Mouse (Mus musculus) cerebellum, adult 2 months (tissue): ENCODE measurements around the gene Slc25a51.

Experiments
- CTCF ChIP-seq: fragments of 200-500 bp; IDR thresholded peaks from 2 replicates; pipeline ENCODE4 v1.5.1; 2011; ENCODE audit warnings: low read depth, mild to moderate bottlenecking, control low read depth, low read length, moderate library complexity, borderline replicate concordance; ENCODE audit not compliant: insufficient read depth
- POLR2A ChIP-seq: fragments of 200-500 bp; IDR thresholded peaks from 2 replicates; pipeline ENCODE4 v1.6.1; 2011; ENCODE audit warnings: low read length, control low read depth, borderline replicate concordance; ENCODE audit not compliant: insufficient read depth

DNA sequence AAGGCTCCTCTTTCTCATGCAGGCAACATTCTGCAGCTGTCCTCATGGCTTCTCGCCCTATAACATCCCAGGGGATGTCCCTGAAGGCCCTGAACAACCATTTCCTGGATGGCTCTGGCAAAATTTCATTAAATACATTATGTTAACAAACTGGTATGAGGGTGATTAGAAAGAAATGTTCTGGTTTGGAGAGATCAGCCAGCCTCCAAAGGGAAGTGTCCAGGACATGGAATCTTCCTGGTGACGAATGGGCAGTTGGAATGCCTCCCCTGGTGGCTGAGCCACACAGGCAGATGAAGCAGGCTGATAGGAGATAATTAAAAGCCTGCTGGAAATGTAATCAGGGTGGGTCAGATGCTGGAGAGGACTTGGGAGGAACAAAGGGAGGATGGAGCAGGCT, 27.3 kb upstream of the Slc25a51 start:
- TF ChIP-seq CTCF (no peak), POLR2A (no peak)
